Mouse (Mus musculus) kidney, adult 2 months (tissue): ENCODE results near the gene Rufy1.
A peak's percentile ranks its signal among the peaks of the same experiment; 100 is the strongest.

Source experiments
- CTCF ChIP-seq: fragments of 200-500 bp; conservative IDR thresholded peaks from 2 replicates; pipeline ENCODE4 v1.5.1; 2011; ENCODE audit warnings: low read depth, mild to moderate bottlenecking, control low read depth, low read length, moderate library complexity, mixed read lengths; ENCODE audit not compliant: insufficient read depth, insufficient read length
- POLR2A ChIP-seq: fragments of 200-500 bp; IDR thresholded peaks from one replicate; pipeline ENCODE4 v1.6.1; 2011; ENCODE audit warnings: low read depth, low read length, control low read depth

DNA sequence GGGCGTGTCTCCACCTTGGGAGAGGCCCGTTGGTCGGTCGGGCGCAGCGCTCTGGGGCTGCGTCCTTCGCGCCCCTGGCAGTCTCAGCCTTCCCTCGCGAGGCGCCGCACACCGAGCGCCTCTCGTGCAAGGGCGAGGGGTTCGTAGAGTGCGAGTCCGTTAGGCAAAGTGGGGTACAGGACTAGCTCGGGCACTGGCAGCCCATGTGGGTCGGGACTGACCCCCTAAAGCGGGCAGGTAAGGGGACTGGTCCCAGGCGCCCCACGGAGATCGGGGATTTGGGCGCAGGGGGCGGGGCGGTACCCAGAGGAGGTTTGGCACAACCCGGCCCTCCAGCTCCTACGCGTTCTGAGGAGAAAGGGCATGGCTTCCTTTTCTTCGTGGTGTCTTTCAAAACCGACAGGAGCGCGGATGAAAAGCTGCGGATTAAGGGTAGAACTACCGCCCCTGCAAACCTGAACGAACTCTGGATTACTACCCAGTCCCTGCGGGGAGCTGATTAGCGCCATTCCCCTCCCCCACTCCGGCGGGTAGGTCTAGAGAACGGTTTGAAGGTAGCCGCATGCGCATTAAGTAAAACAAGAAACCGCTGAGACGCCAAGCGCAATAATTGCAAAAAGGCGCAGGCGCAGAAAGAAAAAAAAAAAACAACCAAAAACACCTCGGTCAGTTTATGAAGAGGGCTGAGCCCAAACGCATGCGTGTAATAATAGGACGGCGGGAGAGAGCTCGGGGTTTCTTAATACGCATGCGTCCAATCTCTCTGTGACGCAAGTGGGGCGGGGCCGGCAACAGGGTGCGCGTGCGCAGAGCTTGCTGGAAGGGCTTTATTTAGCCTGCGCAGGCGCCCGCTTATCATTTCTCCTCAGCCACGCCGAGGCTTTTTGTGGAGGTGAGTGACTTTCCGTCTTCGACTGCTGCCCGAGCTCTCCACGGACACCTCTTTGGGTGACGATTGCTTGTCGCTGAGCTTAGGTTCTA, 53.7 kb downstream of the Rufy1 start, which contains the start of gene Hnrnph1:
- TF ChIP-seq POLR2A (peak; percentile 99), CTCF (no peak)
